Mouse (Mus musculus) neural tube, embryonic 10.5 days (tissue): ENCODE measurements around the gene Olfr545.
"Not testable (repeated sequence)": the region's sequence is repeated elsewhere in the genome, so short reads cannot be mapped to it uniquely, and the experiment has no call there.

Experiments
- DNase-seq: peaks from one replicate; pipeline ENCODE4 v3.0.0-alpha.2; 2017; ENCODE audit warnings: low spot score; ENCODE audit errors: extremely low spot score

Gene Olfr545

GRCm38 (mm10) chr7:102499473-102499872 is at the start of gene Olfr545:
Gene Olfr545 (minus strand): TSS chr7:102499573.
- DNase-seq: no peak

GRCm38 (mm10) chr7:102541251-102541650 is 41.9 kb upstream of the Olfr545 start:
- DNase-seq: no peak

GRCm38 (mm10) chr7:102540596-102540995 is 41.2 kb upstream of the Olfr545 start, which contains the start of gene Olfr548-ps1:
Gene Olfr548-ps1 (plus strand): TSS chr7:102540896.
- DNase-seq: no peak

GRCm38 (mm10) chr7:102534449-102534848 is 35.1 kb upstream of the Olfr545 start, which contains the start of gene Olfr547:
Gene Olfr547 (plus strand): TSS chr7:102534749.
- no peak for DNase-seq

DNA sequence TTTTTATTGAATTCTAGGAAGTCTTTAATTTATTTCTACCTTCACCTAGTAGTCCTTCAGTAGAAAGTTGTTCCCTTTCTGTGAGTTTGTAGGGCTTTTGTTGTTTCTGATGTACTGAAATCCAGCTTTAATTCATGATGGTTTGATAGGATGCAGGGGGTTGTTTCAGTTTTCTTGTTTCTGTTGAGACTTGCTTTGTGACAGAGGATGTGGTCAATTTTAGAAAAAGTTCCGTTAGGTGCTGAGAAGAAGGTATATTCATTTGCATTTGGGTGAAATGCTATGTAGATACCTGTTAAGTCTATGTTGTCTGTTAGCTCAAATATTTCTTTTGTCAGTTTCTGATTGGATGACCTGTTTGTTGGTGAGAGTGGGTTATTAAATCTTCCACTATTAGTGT is 29.7 kb upstream of the Olfr545 start:
- DNase-seq: no peak

DNA sequence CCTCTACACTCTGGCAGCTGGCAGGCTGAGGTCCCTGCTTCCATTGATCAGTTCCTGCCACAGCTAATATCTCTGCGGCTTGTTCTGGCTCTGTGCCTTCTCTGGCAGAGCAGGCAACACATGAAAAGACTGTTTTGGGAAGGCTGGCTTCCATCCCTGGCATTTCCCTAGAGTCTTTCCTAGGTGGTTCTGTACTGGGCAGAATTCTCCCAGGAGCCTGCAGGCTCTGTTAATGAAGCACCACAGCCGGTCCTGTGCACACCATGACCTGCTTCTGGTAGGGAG is 17.6 kb upstream of the Olfr545 start:
- no peak for DNase-seq

GRCm38 (mm10) chr7:102516261-102517050 is 17.1 kb upstream of the Olfr545 start:
- DNase-seq: no peak

DNA sequence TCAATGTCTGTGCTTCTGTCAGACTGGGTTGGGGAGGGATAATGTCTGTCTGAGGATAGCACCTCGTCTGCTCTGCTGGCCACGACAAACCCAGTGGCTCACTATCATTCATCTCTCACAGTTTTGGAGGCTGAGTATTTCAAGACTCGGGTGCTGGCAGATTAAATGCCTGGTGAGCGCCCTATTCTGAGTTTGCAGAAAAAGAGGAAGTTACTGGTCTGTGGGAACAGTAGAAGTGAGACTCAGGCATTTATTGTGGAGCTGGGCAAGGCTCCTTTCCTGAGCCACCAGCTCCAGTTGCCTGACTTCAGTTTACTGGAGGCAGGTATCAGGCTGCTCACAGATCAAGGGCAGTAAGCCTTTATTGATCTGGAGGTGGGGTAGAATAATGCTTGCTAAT is 14.8 kb upstream of the Olfr545 start:
- no peak for DNase-seq

DNA sequence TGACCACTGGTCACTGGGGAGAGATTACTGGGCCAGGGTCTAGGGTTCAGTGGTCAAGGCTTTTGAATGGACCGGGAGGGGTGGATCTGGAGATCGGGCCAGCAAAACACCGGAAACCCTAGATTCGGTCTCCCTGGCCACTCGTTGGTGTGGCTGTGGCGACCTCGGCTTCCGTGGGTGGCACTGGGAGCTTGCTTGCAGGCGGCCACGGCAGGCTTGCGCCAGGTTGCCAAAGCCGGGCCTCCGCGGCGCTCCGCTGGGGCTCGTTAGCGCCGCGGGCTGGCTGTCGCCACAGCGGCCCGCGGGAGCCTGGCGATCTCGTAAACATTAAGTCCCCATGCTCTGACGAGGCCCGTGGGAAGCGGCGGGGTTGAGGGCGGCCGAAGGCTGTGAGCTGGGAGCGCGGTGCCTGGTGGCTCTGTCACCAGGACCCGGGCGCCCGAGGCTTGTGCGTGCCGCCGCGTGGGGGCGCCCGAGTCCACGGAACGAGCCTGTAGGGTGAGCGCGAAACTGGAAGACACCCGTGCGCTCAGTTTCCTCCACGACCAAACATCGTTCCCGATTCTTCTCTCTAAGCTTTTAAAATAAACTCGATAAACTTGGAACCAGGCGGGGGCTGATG is 13.6 kb upstream of the Olfr545 start:
- peak; percentile 89 for DNase-seq

- DNase-seq: no peak
Measured at GRCm38 (mm10) chr7:102511927-102512326, 12.6 kb upstream of the Olfr545 start.

DNA sequence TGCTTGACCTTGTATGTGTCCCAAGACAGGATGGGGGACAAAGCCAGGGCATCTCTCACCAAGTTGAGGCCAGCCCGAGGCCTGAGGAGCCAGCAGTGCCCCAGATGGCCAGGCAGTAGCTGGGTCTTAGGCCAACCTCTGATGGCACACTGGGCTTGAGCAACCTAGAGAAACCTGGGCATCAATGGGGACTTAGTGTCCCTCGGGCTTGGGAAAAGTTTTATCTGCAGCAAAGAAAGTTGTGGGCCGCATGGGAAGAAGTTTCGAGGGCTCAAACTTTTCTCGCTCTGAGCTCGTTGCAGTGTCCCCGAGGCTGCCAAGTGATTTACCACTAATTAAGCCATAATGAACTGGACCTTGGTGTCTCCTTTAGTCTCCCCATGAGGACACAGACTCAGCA is 10.4 kb upstream of the Olfr545 start:
- no peak for DNase-seq

- no peak for DNase-seq
Measured at GRCm38 (mm10) chr7:102508666-102509065, 9.3 kb upstream of the Olfr545 start.

DNA sequence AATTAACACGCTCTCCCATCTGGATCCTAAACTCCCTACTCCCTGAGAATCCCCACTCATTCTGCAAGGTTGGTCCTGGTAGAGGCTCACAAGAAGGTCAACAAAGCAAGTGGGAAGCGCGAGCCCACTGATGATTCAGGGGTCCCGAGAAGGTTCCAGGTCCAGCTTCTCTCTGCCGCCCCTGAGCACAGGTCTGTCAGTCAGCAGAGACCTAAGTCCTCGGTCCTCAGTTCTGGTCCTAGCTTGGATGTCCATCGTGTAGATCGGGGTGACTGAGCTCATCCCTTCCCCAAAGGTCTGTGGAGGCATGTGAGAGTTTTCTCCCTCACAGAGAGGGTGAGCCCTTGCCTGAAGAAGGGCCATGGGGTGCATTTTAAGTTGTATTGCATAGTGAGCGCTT is 8.7 kb upstream of the Olfr545 start:
- no peak for DNase-seq

DNA sequence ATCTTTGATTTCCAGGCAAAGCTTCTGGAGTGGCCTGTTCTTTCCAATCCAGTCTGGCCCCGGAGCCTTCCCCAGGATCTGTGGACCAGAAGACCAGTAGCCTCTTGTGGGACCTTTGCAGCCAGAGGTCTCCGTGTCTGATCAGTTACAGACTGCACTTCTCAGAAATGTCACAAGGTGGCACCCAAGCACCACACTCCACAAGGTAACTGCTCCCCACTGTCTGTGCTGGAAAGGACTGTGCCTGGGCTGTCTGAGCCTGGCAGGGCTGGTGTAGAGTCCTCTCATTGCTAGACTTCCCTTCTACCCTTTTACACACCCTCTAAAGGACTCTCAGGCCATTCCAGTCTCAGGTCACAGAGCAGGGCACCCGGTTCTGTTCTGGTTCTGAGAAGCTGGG is 7.5 kb upstream of the Olfr545 start:
- peak; percentile 75 for DNase-seq

- no peak for DNase-seq
Measured at GRCm38 (mm10) chr7:102501986-102502385, 2.6 kb upstream of the Olfr545 start.

- not testable (repeated sequence) for DNase-seq
Measured at GRCm38 (mm10) chr7:102494416-102494815, 5.0 kb downstream of the Olfr545 start.

DNA sequence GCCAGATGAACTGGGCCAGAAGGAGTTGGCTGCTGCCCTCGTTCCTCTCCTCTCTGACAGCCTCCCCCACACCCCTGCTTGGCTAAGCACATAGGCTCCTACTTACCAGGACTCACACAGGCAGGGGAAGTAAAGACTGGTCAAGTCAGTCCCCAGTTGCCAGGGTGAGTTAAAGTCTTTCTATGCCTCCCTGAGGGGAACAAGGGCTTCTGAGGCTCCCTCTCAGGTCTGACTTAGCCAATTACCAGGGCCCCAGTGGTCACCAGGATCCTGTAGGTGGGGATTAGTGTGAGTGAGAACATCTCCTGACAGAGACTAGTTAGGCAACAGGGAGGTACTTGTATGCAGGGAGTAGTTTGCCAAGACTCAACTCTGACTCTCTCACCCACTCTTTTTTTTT is 11.2 kb downstream of the Olfr545 start, which contains the start of gene Olfr544:
Gene Olfr544 (minus strand): TSS at position 153 of the 400 bp plus-strand sequence.
- DNase-seq: no peak

DNA sequence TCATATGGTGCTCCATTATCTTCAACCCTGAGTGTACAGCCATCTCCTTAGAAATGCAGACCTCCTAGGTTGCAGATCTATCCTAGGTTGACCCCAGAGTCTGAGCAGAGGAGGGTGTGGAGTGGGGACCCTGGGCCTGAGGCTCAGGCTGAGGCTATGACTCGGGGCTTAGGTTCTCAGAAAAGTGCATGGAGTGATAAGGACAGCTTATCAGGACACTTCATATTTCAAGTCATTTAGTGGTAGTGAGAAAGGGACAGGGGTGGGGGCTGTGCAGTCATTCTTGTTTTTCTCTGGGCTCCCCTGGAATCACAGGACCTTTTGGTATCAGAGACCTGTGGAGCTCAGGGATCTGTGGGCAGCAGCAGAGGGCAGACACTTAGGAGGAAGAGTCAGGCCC is 13.3 kb downstream of the Olfr545 start:
- DNase-seq: no peak

GRCm38 (mm10) chr7:102484766-102485165 is 14.6 kb downstream of the Olfr545 start:
- not testable (repeated sequence) for DNase-seq

GRCm38 (mm10) chr7:102483665-102484064 is 15.7 kb downstream of the Olfr545 start:
- DNase-seq: no peak

- no peak for DNase-seq
Measured at GRCm38 (mm10) chr7:102481579-102481978, 17.8 kb downstream of the Olfr545 start, which contains the start of gene Olfr543. Gene Olfr543 (minus strand): TSS chr7:102481679.

- DNase-seq: no peak
Measured at GRCm38 (mm10) chr7:102480821-102481220, 18.6 kb downstream of the Olfr545 start.
